Mouse (Mus musculus) forebrain, embryonic 14.5 days (tissue): ENCODE results near the gene Pcdh9. TPM values are rescaled to one million over a fixed set of nuclear protein-coding genes. Genes with fewer than 3 reads are reported as not detected.

Experiments
- ATAC-seq: fragments of 200-750 bp; cut with Nextera tagmentation; 2 replicates; pipeline ENCODE4 v1.8.0; 2017; ENCODE audit warnings: mild to moderate bottlenecking, moderate library complexity
- DNase-seq: peaks from one replicate; pipeline ENCODE4 v3.0.0-alpha.2; 2015; ENCODE audit warnings: low spot score
- H3K27ac ChIP-seq: fragments of 300-500 bp; sonication (generic); 2 replicates; pipeline ENCODE4 v1.5.1; 2014; ENCODE audit warnings: low read depth, mild to moderate bottlenecking, control low read depth, low read length, moderate library complexity
- H3K27me3 ChIP-seq: fragments of 300-500 bp; sonication (generic); replicated peaks from 2 replicates; pipeline ENCODE4 v1.6.1; 2014; ENCODE audit warnings: low read length, control low read depth, mixed read lengths; ENCODE audit not compliant: control insufficient read depth, insufficient read depth
- H3K36me3 ChIP-seq: fragments of 300-500 bp; sonication (generic); 2 replicates; pipeline ENCODE4 v1.6.1; 2014; ENCODE audit warnings: low read length, control low read depth; ENCODE audit not compliant: control insufficient read depth, insufficient read depth
- H3K4me1 ChIP-seq: fragments of 300-500 bp; sonication (generic); 2 replicates; pipeline ENCODE4 v1.6.1; 2014; ENCODE audit warnings: antibody characterized with exemption, low read length, control low read depth; ENCODE audit not compliant: control insufficient read depth, insufficient read depth
- H3K4me2 ChIP-seq: fragments of 300-500 bp; sonication (generic); 2 replicates; pipeline ENCODE4 v1.6.1; 2014; ENCODE audit warnings: mild to moderate bottlenecking, control low read depth, low read length
- H3K4me3 ChIP-seq: fragments of 300-500 bp; sonication (generic); 2 replicates; pipeline ENCODE4 v1.5.1; 2014; ENCODE audit warnings: low read depth, low read length, control low read depth
- H3K9ac ChIP-seq: fragments of 300-500 bp; sonication (generic); 2 replicates; pipeline ENCODE4 v1.6.1; 2014; ENCODE audit warnings: mild to moderate bottlenecking, low read length, control low read depth, moderate library complexity
- H3K9me3 ChIP-seq: fragments of 300-500 bp; sonication (generic); replicated peaks from 2 replicates; pipeline ENCODE4 v1.6.1; 2016; ENCODE audit warnings: low read length, control low read depth, mixed read lengths; ENCODE audit not compliant: control insufficient read depth
- whole genome bisulfite sequencing: fragments of 180-500 bp; shearing (Covaris S2); extraction: QIAGEN DNeasy Blood & Tissue Kit; methylation state at CpG from one replicate; pipeline ENCODE4 v1.1.7; 2014; 5-methylcytosine and 5-hydroxymethylcytosine counted together
- polyA plus RNA-seq: library from polyadenylated mRNA; unstranded; fragments of >200 nt; fragmentation: Nextera tagmentation; extraction: Ambion mirVana; gene quantifications from 2 replicates; pipeline ENCODE4 v1.2.1, GENCODE M21; 2014

The Pcdh9 gene
- polyA plus RNA-seq, 1 experiment from 2014 or later, result 52.3 TPM

DNA sequence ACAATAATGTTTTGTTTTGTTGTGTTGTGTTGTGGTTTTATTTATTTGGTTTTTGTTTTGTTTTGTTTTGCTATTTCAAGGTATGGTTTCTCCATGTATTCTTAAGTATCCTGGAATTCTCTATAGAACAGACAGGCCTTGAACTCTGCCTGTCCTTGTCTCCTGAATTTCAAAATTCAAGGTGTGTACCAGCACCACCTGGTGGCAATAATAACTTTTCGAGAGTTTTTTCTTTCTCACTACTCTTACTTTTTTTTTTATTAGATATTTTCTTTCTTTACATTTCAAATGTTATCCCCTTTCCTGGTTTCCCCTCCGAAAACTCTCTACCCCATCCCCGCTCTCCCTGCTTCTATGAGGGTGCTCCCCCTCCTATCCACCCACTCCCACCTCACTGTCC is 536.3 kb downstream of the Pcdh9 start:
- Histone ChIP-seq H3K4me2 (no peak overlapping the region), H3K9me3 (no peaks in the 10 kb centered on the region), H3K9ac (no peak overlapping the region), H3K4me3 (no peak overlapping the region), H3K27ac (no peak overlapping the region), H3K36me3 (no peaks in the 10 kb centered on the region), H3K27me3 (no peaks in the 10 kb centered on the region), H3K4me1 (no peaks in the 10 kb centered on the region)
- DNase-seq, result no peak
- WGBS, result 93% methylated on average over 3 of the region's 3 CpGs
- ATAC-seq, result no peak

GRCm38 (mm10) chr14:93350906-93351305 is 539.6 kb downstream of the Pcdh9 start:
- Histone ChIP-seq H3K9ac (no peak overlapping the region), H3K9me3 (no peaks in the 10 kb centered on the region), H3K4me2 (no peak overlapping the region), H3K4me1 (no peaks in the 10 kb centered on the region), H3K27ac (no peak overlapping the region), H3K36me3 (no peaks in the 10 kb centered on the region), H3K4me3 (no peak overlapping the region), H3K27me3 (no peaks in the 10 kb centered on the region)
- WGBS, result 64% methylated on average over 6 of the region's 6 CpGs
- no peak for ATAC-seq
- peak; percentile 37 for DNase-seq

- Histone ChIP-seq H3K4me3 (no peak overlapping the region), H3K27ac (no peak overlapping the region), H3K4me2 (no peak overlapping the region), H3K4me1 (no peaks in the 10 kb centered on the region), H3K9ac (no peak overlapping the region), H3K9me3 (no peaks in the 10 kb centered on the region), H3K27me3 (no peaks in the 10 kb centered on the region), H3K36me3 (no peaks in the 10 kb centered on the region)
- peak; percentile 19 for DNase-seq
- 39% methylated on average over 7 of the region's 7 CpGs for WGBS
- ATAC-seq, result 0 out of 2 replicates have a peak, but pooled peaks have one; percentile 40
Measured at GRCm38 (mm10) chr14:93349166-93349565, 541.3 kb downstream of the Pcdh9 start.

GRCm38 (mm10) chr14:93347031-93347430 is 543.4 kb downstream of the Pcdh9 start:
- no peaks in the 10 kb centered on the region for H3K27me3 ChIP-seq
- DNase-seq (peak; percentile 6), ATAC-seq (no peak)
- 32% methylated on average over 2 of the region's 2 CpGs for WGBS
- no peak overlapping the region for H3K4me2 ChIP-seq
- no peak overlapping the region for H3K9ac ChIP-seq
- H3K9me3 ChIP-seq, result no peaks in the 10 kb centered on the region
- no peak overlapping the region for H3K4me3 ChIP-seq
- H3K36me3 ChIP-seq, result no peaks in the 10 kb centered on the region
- no peak overlapping the region for H3K27ac ChIP-seq
- no peaks in the 10 kb centered on the region for H3K4me1 ChIP-seq

- 66% methylated on average over 3 of the region's 3 CpGs for WGBS
- no peak overlapping the region for H3K27ac ChIP-seq
- ATAC-seq (no peak), DNase-seq (peak; percentile 8)
- no peak overlapping the region for H3K4me3 ChIP-seq
- no peaks in the 10 kb centered on the region for H3K4me1 ChIP-seq
- no peak overlapping the region for H3K4me2 ChIP-seq
- no peak overlapping the region for H3K9ac ChIP-seq
- no peaks in the 10 kb centered on the region for H3K27me3 ChIP-seq
- no peaks in the 10 kb centered on the region for H3K9me3 ChIP-seq
- H3K36me3 ChIP-seq, result no peaks in the 10 kb centered on the region
Measured at GRCm38 (mm10) chr14:93342781-93343180, 547.7 kb downstream of the Pcdh9 start.

DNA sequence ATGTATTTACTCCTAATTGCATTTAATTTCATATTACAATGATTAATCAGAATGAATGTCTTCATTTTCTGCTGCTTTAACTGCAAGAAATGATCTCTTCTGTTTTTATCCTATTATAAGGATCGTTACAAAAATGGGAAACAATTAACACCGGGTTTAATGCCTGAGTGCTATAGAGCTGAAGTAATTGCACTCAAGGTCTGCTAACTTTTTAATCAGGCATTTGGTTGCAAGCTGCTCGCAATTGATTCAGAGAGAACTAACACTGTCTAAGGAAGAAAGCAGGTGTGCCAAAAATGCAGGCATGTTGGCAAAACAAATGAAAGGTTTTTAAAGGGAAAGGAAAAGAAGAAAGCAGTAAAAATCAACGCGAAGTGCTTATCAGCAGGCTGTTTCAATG is 549.1 kb downstream of the Pcdh9 start:
- Histone ChIP-seq H3K27me3 (no peaks in the 10 kb centered on the region), H3K4me2 (no peak overlapping the region), H3K9ac (no peak overlapping the region), H3K27ac (no peak overlapping the region), H3K4me1 (no peaks in the 10 kb centered on the region), H3K4me3 (no peak overlapping the region), H3K36me3 (no peaks in the 10 kb centered on the region), H3K9me3 (no peaks in the 10 kb centered on the region)
- WGBS, result 5% methylated on average over 5 of the region's 5 CpGs
- ATAC-seq (peak; percentile 57; the same call in 1 of the 2 replicates), DNase-seq (peak; percentile 46)

DNA sequence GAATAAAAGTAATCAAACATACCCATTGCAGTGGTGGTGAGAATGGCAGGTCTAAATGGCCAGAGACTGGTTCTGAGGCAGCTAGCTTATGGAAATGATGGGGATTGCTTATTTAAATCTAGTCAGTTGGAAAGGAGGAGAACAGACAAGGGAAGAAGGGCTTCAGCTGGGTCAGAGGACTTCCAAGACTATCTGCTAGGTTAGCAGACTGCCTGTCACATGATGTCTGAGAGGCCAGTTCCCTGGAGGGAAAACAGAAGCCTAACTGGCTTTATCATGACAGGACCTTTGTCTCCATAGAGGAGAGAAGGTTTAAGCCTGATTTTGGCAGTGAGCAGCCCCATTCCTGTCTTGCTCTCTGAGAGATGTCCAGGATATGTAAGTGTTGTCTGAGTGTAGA is 561.2 kb downstream of the Pcdh9 start:
- Histone ChIP-seq H3K4me3 (no peak overlapping the region), H3K36me3 (no peaks in the 10 kb centered on the region), H3K27ac (no peak overlapping the region), H3K9me3 (no peaks in the 10 kb centered on the region), H3K27me3 (no peaks in the 10 kb centered on the region), H3K4me1 (no peaks in the 10 kb centered on the region), H3K4me2 (no peak overlapping the region), H3K9ac (no peak overlapping the region)
- ATAC-seq (no peak), DNase-seq (no peak)

- ATAC-seq (no peak), DNase-seq (peak; percentile 49)
- no peaks in the 10 kb centered on the region for H3K4me1 ChIP-seq
- H3K9ac ChIP-seq, result no peak overlapping the region
- H3K27me3 ChIP-seq, result no peaks in the 10 kb centered on the region
- H3K4me2 ChIP-seq, result no peak overlapping the region
- no peak overlapping the region for H3K27ac ChIP-seq
- no peak overlapping the region for H3K4me3 ChIP-seq
- H3K9me3 ChIP-seq, result no peaks in the 10 kb centered on the region
- H3K36me3 ChIP-seq, result no peaks in the 10 kb centered on the region
Measured at GRCm38 (mm10) chr14:93317393-93317792, 573.1 kb downstream of the Pcdh9 start.

GRCm38 (mm10) chr14:93288361-93288760 is 602.1 kb downstream of the Pcdh9 start:
- WGBS, result 52% methylated on average over 2 of the region's 2 CpGs
- ATAC-seq, result no peak
- H3K4me3 ChIP-seq, result no peak overlapping the region
- no peak for DNase-seq
- no peaks in the 10 kb centered on the region for H3K4me1 ChIP-seq
- H3K36me3 ChIP-seq, result no peaks in the 10 kb centered on the region
- H3K27me3 ChIP-seq, result no peaks in the 10 kb centered on the region
- H3K4me2 ChIP-seq, result no peak overlapping the region
- H3K27ac ChIP-seq, result no peak overlapping the region
- H3K9ac ChIP-seq, result no peak overlapping the region
- no peaks in the 10 kb centered on the region for H3K9me3 ChIP-seq
